Mouse (Mus musculus) stomach, postnatal 0 days (tissue): Measurements from ENCODE around the gene BC017158. TPM values are rescaled to one million over a fixed set of nuclear protein-coding genes. Genes with fewer than 3 reads are reported as not detected.

Source experiments
- ATAC-seq: fragments of 200-750 bp; cut with Nextera tagmentation; 2 replicates; pipeline ENCODE4 v1.8.0; 2017; ENCODE audit not compliant: low FRiP score, low TSS enrichment
- DNase-seq: peaks from one replicate; pipeline ENCODE4 v3.0.0-alpha.2; 2016; ENCODE audit warnings: low spot score
- H3K27ac ChIP-seq: fragments of 300-500 bp; sonication (generic); replicated peaks from 2 replicates; pipeline ENCODE4 v1.5.1; 2014; ENCODE audit warnings: mild to moderate bottlenecking, control low read depth
- H3K27me3 ChIP-seq: fragments of 300-500 bp; sonication (generic); 2 replicates; pipeline ENCODE4 v1.6.1; 2014; ENCODE audit warnings: low read length; ENCODE audit not compliant: control insufficient read depth, insufficient read depth
- H3K36me3 ChIP-seq: fragments of 300-500 bp; sonication (generic); 2 replicates; pipeline ENCODE4 v1.6.1; 2014; ENCODE audit warnings: low read length, mixed read lengths; ENCODE audit not compliant: control insufficient read depth, insufficient read depth
- H3K4me1 ChIP-seq: fragments of 300-500 bp; sonication (generic); replicated peaks from 2 replicates; pipeline ENCODE4 v1.6.1; 2014; ENCODE audit warnings: antibody characterized with exemption; ENCODE audit not compliant: control insufficient read depth, insufficient read depth
- H3K4me2 ChIP-seq: fragments of 300-500 bp; sonication (generic); replicated peaks from 2 replicates; pipeline ENCODE4 v1.6.1; 2014; ENCODE audit warnings: low read depth, mild to moderate bottlenecking, control low read depth, moderate library complexity
- H3K4me3 ChIP-seq: fragments of 300-500 bp; sonication (generic); 2 replicates; pipeline ENCODE4 v1.5.1; 2014; ENCODE audit warnings: low read depth, low read length, control low read depth
- H3K9ac ChIP-seq: fragments of 300-500 bp; sonication (generic); 2 replicates; pipeline ENCODE4 v1.6.1; 2014; ENCODE audit warnings: mild to moderate bottlenecking, low read length, control low read depth, mixed read lengths
- H3K9me3 ChIP-seq: fragments of 300-500 bp; sonication (generic); 2 replicates; pipeline ENCODE4 v1.6.1; 2016; ENCODE audit warnings: low read length; ENCODE audit not compliant: control insufficient read depth
- CTCF ChIP-seq: IDR thresholded peaks from 2 replicates; pipeline ENCODE4 v1.5.1; 2016; ENCODE audit warnings: antibody characterized with exemption, low read depth, mild to moderate bottlenecking, moderate library complexity
- EP300 ChIP-seq: optimal IDR thresholded peaks from 2 replicates; pipeline ENCODE3; 2016; ENCODE audit warnings: antibody characterized with exemption
- WGBS: fragments of 180-500 bp; shearing (Covaris S2); extraction: QIAGEN DNeasy Blood & Tissue Kit; methylation state at CpG from one replicate; pipeline ENCODE4 v1.1.7; 2014; 5-methylcytosine and 5-hydroxymethylcytosine counted together
- microRNA-seq: library from miRNA; unstranded; fragments of <30 nt; microRNA quantifications from one replicate; pipeline ENCODE4, GENCODE M21; 2016
- polyA plus RNA-seq: library from polyadenylated mRNA; unstranded; fragments of >200 nt; fragmentation: Nextera tagmentation; extraction: Ambion mirVana; gene quantifications from 2 replicates; pipeline ENCODE4 v1.2.1, GENCODE M21; 2015

The BC017158 gene
- polyA plus RNA-seq, 1 experiment from 2014 or later = 17.0 TPM

GRCm38 (mm10) chr7:128236426-128236825 lies 61.5 kb downstream of the BC017158 start:
- WGBS = 96% methylated on average over 13 of the region's 13 CpGs
- no peak for TF ChIP-seq CTCF
- H3K4me3 ChIP-seq = no peak overlapping the region
- no peaks in the 10 kb centered on the region for H3K9me3 ChIP-seq
- peak overlapping the region; percentile 89; the same call in 1 of the 2 replicates for H3K9ac ChIP-seq
- H3K4me2 ChIP-seq = no peak overlapping the region; the same call in 1 of the 2 replicates
- ATAC-seq (no peak), DNase-seq (no peak)
- H3K4me1 ChIP-seq = no peaks in the 10 kb centered on the region; the same call in 1 of the 2 replicates
- H3K27ac ChIP-seq = no peak overlapping the region; the same call in 1 of the 2 replicates
- peaks cover 16% of the 10 kb centered on the region for H3K36me3 ChIP-seq
- no peaks in the 10 kb centered on the region for H3K27me3 ChIP-seq

- DNase-seq (no peak), ATAC-seq (no peak)
- 64% methylated on average over 1 of the region's 1 CpGs for WGBS
- peaks cover 10% of the 10 kb centered on the region for H3K36me3 ChIP-seq
- no peak overlapping the region for H3K9ac ChIP-seq
- no peak overlapping the region for H3K4me3 ChIP-seq
- TF ChIP-seq CTCF (no peak), EP300 (no peak)
- no peaks in the 10 kb centered on the region for H3K9me3 ChIP-seq
- no peaks in the 10 kb centered on the region; the same call in 1 of the 2 replicates for H3K4me1 ChIP-seq
- no peaks in the 10 kb centered on the region for H3K27me3 ChIP-seq
- H3K27ac ChIP-seq = no peak overlapping the region
- no peak overlapping the region for H3K4me2 ChIP-seq
Measured at GRCm38 (mm10) chr7:128235481-128235880, 62.5 kb downstream of the BC017158 start.

GRCm38 (mm10) chr7:128234796-128235195 lies 63.2 kb downstream of the BC017158 start:
- Histone ChIP-seq H3K4me3 (no peak overlapping the region), H3K27me3 (no peaks in the 10 kb centered on the region), H3K4me1 (no peaks in the 10 kb centered on the region; the same call in 1 of the 2 replicates), H3K9me3 (no peaks in the 10 kb centered on the region), H3K27ac (no peak overlapping the region), H3K4me2 (no peak overlapping the region), H3K36me3 (peaks cover 3% of the 10 kb centered on the region; the same call in 1 of the 2 replicates), H3K9ac (no peak overlapping the region)
- TF ChIP-seq EP300 = no peak
- 79% methylated on average over 2 of the region's 2 CpGs for WGBS
- ATAC-seq (no peak), DNase-seq (no peak)

- DNase-seq (no peak), ATAC-seq (no peak)
- Histone ChIP-seq H3K4me1 (no peaks in the 10 kb centered on the region), H3K36me3 (0 out of 2 replicates have a peak, but pooled peaks cover 2% of the 10 kb centered on the region), H3K9ac (no peak overlapping the region), H3K9me3 (no peaks in the 10 kb centered on the region), H3K4me2 (no peak overlapping the region), H3K27ac (no peak overlapping the region), H3K4me3 (no peak overlapping the region), H3K27me3 (no peaks in the 10 kb centered on the region)
- WGBS = 43% methylated on average over 8 of the region's 8 CpGs
- no peak for TF ChIP-seq EP300
- TF ChIP-seq CTCF = no peak
Measured at GRCm38 (mm10) chr7:128231741-128232140, 66.2 kb downstream of the BC017158 start.

Small RNA genes lying within 50 kb of the gene (microRNA-seq; reads per million reads assigned to microRNA genes)
- not detected for gene Mir3103

Other genes starting within 250 kb of the BC017158 start
- 0.91 and 0.99 TPM in 2 replicates for gene Itgam, start 235.5 kb downstream of the BC017158 start, polyA plus RNA-seq
- gene Gm49368, start 235.5 kb downstream of the BC017158 start, polyA plus RNA-seq = not detected in 2 replicates
- 0.19 and 0.22 TPM in 2 replicates for gene Itgax, start 168.6 kb downstream of the BC017158 start, polyA plus RNA-seq
- not detected in 2 replicates for gene Itgad, start 143.8 kb downstream of the BC017158 start, polyA plus RNA-seq
- 0.24 and 0.46 TPM in 2 replicates for gene Cox6a2, start 91.8 kb downstream of the BC017158 start, polyA plus RNA-seq
- 10.7 and 12.4 TPM in 2 replicates for gene Armc5, start 60.8 kb downstream of the BC017158 start, polyA plus RNA-seq
- 4.6 and 5.0 TPM in 2 replicates for gene 9130023H24Rik, start 60.1 kb downstream of the BC017158 start, polyA plus RNA-seq
- gene Tgfb1i1, start 51.4 kb downstream of the BC017158 start, polyA plus RNA-seq = 167 and 178 TPM in 2 replicates
- gene Slc5a2, start 32.5 kb downstream of the BC017158 start, polyA plus RNA-seq = 0.63 and 1.0 TPM in 2 replicates
- gene Rgs10, start 120.6 kb upstream of the BC017158 start, polyA plus RNA-seq = 24.5 and 28.9 TPM in 2 replicates
- gene Tial1, start 163.5 kb upstream of the BC017158 start, polyA plus RNA-seq = 12.5 and 13.1 TPM in 2 replicates
- 17.7 and 19.2 TPM in 2 replicates for gene Bag3, start 225.4 kb upstream of the BC017158 start, polyA plus RNA-seq